Mouse (Mus musculus) kidney, postnatal 10 days (tissue): ENCODE data around the gene Tanc1.
A peak's percentile ranks its signal among the peaks of the same experiment; 100 is the strongest.

Source experiments
- DNase-seq: peaks from one replicate; pipeline ENCODE4 v3.0.0; 2021; ENCODE audit warnings: mixed read lengths

Tanc1 gene

GRCm38 (mm10) chr2:59653306-59654165, 41.7 kb downstream of the Tanc1 start:
- no peak for DNase-seq

DNA sequence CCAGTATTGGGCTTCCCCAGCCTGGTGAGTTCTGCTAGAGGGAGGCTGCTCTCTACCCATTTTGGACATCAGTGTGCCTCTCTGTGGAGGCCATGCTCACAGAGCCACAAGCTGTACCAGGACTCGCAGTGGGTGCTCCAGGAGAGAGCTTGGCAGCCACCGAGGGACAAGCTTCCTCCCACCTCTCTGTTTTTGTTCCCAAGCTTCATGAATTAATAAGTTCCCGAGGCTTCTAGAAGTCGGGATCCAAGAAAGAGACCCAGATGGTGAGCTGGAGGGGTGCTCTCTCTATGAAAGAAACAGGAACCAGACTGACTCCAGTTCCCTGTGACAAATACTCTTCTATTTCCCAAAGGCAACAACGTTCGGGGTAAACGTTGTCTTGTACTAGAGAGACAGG, 43.6 kb downstream of the Tanc1 start:
- no peak for DNase-seq

GRCm38 (mm10) chr2:59656680-59657079, 44.8 kb downstream of the Tanc1 start:
- no peak for DNase-seq

GRCm38 (mm10) chr2:59659686-59660085, 47.8 kb downstream of the Tanc1 start:
- DNase-seq, result no peak

GRCm38 (mm10) chr2:59660891-59661805, 49.3 kb downstream of the Tanc1 start:
- DNase-seq, result no peak

DNA sequence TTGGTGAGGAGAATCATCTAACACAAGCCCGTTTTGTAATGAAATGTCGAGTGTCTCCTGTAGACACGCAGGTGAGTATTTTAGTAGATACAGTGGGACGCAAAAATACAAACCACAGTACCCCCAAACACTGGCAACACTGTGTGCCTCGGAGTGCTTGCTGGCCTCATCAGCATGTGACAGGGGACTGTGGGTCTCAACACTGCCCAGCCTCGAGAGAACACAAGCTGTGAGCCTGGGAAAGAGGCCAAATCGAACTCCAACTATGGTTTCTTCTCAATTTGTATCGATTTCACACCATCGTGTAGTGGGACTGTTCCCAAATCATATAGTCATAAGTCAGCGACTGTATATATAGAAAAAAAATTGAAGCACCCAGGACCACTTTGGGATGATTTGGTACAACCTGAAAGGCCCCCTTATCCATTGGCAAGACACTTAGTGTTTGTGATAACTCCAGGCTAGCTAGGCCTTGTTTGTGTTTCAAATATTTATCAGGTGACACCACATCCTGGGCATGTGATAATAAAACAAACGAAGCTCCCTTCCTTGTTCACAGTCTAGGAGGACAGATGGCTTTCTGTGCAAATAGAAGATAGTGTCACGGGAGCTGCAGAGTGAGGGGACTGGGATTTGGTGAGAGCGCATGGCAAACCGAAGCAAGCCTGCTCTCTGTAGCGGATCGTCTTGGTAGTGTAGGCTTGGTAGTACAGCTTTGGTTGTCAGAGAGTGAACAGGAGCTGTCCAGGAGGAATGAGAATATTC, 53.1 kb downstream of the Tanc1 start:
- DNase-seq, result no peak

DNA sequence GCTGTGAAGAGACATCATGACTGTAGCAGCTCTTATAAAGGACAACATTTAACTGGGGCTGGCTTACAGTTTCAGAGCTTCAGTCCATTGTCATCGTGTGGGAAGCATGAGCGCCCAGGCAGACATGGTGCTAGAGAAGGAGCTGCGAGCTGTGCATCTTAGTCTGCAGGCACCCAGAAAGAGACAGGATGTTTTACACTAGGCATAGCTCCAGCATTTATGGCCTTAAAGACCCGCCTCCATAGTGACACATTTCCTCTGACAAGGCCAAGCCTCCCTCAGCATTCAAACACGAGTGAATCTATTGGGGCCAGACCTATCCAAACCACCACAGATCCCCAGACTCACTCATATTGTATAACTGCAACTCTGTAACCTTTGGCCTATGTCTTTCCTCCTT, 54.7 kb downstream of the Tanc1 start:
- no peak for DNase-seq

- DNase-seq, result peak; percentile 84
These were observed 58.5 kb downstream of the Tanc1 start for GRCm38 (mm10) chr2:59670087-59671060.

DNA sequence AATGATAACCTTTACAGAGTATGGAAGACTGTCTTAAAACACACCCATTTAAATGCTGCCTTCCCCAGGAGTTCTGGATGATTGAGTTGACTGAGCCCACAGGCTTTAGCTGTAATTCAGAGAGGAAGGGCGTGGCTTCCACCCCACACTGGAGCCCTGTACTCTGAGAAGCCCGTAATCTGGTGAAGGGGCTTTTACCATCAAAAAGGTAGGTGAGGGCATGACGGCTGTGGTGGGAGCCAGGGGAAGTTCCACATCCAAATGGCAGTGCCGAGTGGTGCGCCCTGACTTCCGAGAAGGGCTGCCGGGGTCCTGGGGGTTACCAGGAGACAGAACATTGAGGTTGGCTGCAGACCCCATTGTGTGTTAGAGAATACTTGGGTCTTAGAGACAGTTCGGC, 59.8 kb downstream of the Tanc1 start:
- DNase-seq, result no peak

- no peak for DNase-seq
These were observed 60.2 kb downstream of the Tanc1 start for GRCm38 (mm10) chr2:59672086-59672485.

DNA sequence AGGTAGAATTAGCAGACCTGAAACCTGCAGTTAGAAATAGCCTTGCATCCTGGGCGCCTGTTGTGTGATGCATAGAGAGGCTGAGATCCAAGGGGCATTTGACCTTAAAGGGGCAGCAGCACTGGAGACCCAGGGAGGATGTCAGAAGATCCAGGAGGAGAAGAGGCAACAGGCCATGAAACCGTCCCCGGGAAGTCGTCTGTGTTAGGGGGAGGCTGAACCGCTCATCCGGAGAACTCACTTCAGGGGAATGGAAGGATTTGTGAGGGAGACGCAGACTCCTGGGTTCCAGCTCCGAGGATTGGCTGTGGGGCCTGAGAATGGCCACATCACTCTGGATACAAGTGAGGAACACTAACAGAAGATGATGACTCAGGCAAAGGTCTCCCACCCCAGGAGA, 60.8 kb downstream of the Tanc1 start:
- no peak for DNase-seq

- DNase-seq, result no peak
These were observed 61.5 kb downstream of the Tanc1 start for GRCm38 (mm10) chr2:59673351-59673750.

GRCm38 (mm10) chr2:59673877-59674276, 62.0 kb downstream of the Tanc1 start:
- DNase-seq, result no peak

DNA sequence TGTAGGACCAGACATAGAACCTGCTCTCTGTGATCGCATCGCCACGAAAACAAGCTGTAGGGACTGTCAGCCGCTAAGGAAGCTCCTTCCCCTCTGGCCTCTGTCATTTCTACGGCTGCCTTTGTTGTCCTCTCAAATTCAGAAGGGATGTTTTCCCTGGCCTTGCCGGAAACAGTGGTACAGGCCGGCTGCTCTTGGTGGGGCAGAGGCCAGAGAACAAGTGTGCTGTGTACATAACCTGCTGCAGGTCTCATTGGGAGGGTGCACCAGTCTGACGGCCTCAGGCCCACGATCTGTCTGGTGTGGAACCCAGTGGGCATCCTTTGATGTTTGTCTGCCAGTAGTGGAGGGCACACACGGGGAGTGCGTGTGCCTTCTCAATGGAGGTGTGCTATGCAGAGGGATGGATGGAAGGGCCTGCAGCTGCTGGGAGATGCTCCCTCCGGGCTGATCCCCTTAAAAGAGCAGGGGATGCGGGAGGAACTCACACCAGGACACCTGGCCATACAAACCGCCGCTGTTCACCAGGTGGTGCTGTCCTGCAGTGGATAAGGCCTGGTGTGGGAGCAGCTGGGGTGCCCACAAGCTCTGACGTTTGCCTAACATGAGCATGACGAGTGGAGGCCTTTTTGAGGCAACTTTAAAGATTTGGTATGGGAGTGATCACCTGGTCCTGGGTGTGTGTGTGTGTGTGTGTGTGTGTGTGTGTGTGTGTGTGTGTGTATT, 63.6 kb downstream of the Tanc1 start:
- DNase-seq, result peak; percentile 51

DNA sequence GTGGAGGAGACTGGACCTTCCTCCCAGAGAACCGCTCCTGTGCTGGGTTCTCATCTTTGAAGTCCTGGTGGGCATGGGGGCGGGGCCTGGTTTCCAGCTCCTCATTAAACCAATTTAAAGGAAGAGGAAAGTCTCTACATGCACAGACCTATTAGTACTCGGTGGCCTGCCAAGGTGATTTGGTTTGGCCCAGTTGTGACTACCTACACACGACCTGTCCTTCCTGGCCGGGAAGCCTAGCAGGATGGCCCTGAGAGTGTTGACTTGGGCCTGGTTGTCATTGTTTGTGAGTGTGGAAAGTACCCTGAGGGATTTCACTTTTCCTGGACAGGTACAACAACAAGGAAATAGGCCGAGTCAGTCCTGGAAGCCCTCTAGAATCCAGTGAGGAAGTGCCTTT, 64.2 kb downstream of the Tanc1 start:
- DNase-seq, result no peak

DNA sequence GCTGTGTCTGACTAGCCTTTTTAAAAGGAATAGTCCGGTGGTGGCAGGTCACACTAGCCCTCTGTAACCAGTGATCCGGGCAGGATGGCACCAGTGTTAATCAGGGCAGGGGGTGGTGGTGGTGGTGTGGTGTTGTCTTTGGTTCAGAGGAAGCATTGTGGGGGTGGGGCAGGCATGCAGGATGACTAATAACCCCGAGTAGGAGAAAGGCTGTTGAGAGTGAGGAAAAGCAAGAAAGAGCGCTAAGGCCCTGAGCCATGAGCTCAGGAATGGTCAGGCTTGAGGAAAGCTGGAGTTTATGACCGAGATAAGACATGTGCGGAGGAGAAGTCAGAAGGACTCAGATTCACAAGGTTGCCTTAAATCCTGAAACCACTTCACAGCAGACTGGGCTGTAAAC, 64.6 kb downstream of the Tanc1 start:
- peak; percentile 67 for DNase-seq

DNA sequence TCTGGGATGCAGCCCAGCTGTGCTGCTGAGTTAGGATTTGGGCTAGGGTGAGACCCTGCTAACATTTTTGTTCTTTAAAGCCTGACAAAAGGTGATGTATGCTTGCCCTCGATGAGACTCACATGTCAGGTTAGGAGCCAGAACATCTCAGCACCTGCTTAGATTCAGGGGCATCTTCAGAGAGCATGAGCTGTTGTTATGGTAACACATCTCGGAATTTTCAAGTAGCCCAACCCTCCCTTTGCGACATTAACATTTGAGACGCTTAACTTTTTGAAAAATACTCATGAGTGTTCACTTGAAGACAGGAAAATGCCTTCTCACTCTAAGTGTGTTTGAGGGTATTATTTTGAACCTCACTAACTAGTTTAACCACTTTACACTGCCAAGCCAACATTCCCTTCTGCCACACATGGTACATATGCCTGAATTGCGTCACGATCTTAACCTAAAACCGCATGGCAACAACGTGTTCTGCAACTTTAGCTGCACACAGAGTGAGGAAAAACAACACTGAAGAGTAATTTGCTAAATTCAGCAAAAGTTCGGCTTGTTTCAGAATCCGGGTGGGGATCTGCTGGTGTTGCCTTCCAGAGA, 67.7 kb downstream of the Tanc1 start:
- DNase-seq, result no peak

DNA sequence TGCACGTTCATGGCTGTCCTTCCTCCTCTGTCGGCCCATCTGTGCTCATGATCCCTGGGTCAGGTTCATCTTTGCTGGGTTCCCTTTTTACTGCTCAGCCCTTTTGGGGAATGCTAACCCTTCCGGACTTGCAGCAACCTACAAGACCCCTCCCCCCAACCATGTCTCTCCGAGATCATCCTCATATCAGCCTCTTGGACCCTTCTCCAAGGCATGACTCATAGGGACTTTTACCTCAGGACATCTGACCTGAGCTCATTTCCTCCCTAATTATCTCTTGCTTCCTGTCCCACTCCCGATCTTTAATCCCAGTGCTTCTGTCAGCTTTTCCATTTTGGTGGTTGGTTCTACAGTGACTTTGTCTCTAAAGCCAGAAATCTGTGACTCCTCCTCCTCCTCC, 68.9 kb downstream of the Tanc1 start:
- DNase-seq, result no peak

GRCm38 (mm10) chr2:59681181-59681580, 69.3 kb downstream of the Tanc1 start:
- DNase-seq, result no peak

DNA sequence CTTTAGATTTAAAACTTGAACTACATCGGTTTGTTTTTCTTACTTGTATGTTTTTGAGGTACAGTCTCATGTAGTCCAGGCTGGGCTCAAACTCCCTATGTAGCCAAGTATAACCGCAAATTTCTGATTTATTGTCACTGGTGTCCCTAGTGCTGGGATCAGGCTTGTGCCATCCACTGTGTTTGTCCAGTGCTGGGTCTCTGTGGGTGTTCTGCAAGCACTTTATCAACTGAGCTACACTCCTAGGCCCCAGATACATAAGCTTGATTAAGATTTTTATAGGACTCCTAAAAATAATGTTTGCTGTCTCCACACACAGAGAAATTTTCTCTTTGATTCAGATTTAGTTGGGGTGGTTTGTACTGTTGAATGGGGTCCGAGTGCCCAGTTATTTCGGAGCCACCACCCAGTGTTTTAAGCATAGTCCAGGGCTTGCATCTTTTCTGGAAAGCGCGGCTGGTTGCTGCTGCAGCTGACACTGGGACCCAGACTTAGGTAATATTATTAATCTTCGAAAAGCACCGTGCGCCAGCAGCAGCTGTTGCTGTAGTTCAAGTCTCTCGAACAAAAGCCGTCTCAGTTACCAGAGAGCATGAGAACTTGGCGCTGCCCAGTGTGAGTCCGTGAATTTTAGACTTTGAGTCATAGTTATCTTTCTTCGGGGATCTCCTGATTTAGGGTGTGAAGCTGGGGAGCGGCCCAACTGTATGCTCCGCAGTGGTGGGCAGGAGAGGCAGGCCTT, 73.2 kb downstream of the Tanc1 start:
- no peak for DNase-seq
